Mouse (Mus musculus) midbrain, embryonic 14.5 days (tissue): ENCODE measurements around the gene Aff1. TPM values are rescaled to one million over a fixed set of nuclear protein-coding genes. Genes with fewer than 3 reads are reported as not detected.

ENCODE experiments used
- ATAC-seq: fragments of 200-750 bp; cut with Nextera tagmentation; 2 replicates; pipeline ENCODE4 v1.8.0; 2017; ENCODE audit warnings: moderate number of reproducible peaks, moderate library complexity; ENCODE audit not compliant: low FRiP score, low TSS enrichment
- DNase-seq: peaks from one replicate; pipeline ENCODE4 v3.0.0-alpha.2; 2015
- H3K27ac ChIP-seq: fragments of 300-500 bp; sonication (generic); replicated peaks from 2 replicates; pipeline ENCODE4 v1.5.1; 2014; ENCODE audit warnings: mild to moderate bottlenecking, low read depth, low read length, moderate library complexity
- H3K27me3 ChIP-seq: fragments of 300-500 bp; sonication (generic); 2 replicates; pipeline ENCODE4 v1.6.1; 2014; ENCODE audit warnings: low read length, control low read depth, mixed read lengths; ENCODE audit not compliant: control insufficient read depth, insufficient read depth
- H3K36me3 ChIP-seq: fragments of 300-500 bp; sonication (generic); 2 replicates; pipeline ENCODE4 v1.6.1; 2014; ENCODE audit warnings: low read length, control low read depth; ENCODE audit not compliant: control insufficient read depth, insufficient read depth
- H3K4me1 ChIP-seq: fragments of 300-500 bp; sonication (generic); 2 replicates; pipeline ENCODE4 v1.6.1; 2014; ENCODE audit warnings: mild to moderate bottlenecking, antibody characterized with exemption, low read length, control low read depth; ENCODE audit not compliant: control insufficient read depth, insufficient read depth
- H3K4me2 ChIP-seq: fragments of 300-500 bp; sonication (generic); 2 replicates; pipeline ENCODE4 v1.6.1; 2014; ENCODE audit warnings: mild to moderate bottlenecking, low read length, moderate library complexity
- H3K4me3 ChIP-seq: fragments of 300-500 bp; sonication (generic); replicated peaks from 2 replicates; pipeline ENCODE4 v1.5.1; 2014; ENCODE audit warnings: low read depth, low read length
- H3K9ac ChIP-seq: fragments of 300-500 bp; sonication (generic); replicated peaks from 2 replicates; pipeline ENCODE4 v1.6.1; 2014; ENCODE audit warnings: mild to moderate bottlenecking, low read length, moderate library complexity
- H3K9me3 ChIP-seq: fragments of 300-500 bp; sonication (generic); 2 replicates; pipeline ENCODE4 v1.6.1; 2016; ENCODE audit warnings: low read length, control low read depth, mixed read lengths; ENCODE audit not compliant: control insufficient read depth
- WGBS: fragments of 180-500 bp; shearing (Covaris S2); extraction: QIAGEN DNeasy Blood & Tissue Kit; methylation state at CpG from one replicate; pipeline ENCODE4 v1.1.7; 2014; 5-methylcytosine and 5-hydroxymethylcytosine counted together
- polyA plus RNA-seq: library from polyadenylated mRNA; unstranded; fragments of >200 nt; fragmentation: Nextera tagmentation; extraction: Ambion mirVana; gene quantifications from 2 replicates; pipeline ENCODE4 v1.2.1, GENCODE M21; 2014

The Aff1 gene
- polyA plus RNA-seq, 1 experiment from 2014 or later: 2.6 TPM

GRCm38 (mm10) chr5:103898310-103898709, 206.1 kb downstream of the Aff1 start:
- no peak overlapping the region for H3K4me3 ChIP-seq
- H3K4me1 ChIP-seq: no peaks in the 10 kb centered on the region
- H3K36me3 ChIP-seq: no peaks in the 10 kb centered on the region
- no peak overlapping the region for H3K4me2 ChIP-seq
- H3K9ac ChIP-seq: no peak overlapping the region
- H3K9me3 ChIP-seq: no peaks in the 10 kb centered on the region
- no peak for DNase-seq
- 10% methylated on average over 1 of the region's 1 CpGs for WGBS
- no peaks in the 10 kb centered on the region for H3K27me3 ChIP-seq
- ATAC-seq: no peak
- no peak overlapping the region for H3K27ac ChIP-seq

Other genes starting within 250 kb of the Aff1 start
- 0.27 and 0.29 TPM in 2 replicates for gene Slc10a6, start 63.0 kb upstream of the Aff1 start, polyA plus RNA-seq
- gene 1700016H13Rik, start 36.4 kb upstream of the Aff1 start, polyA plus RNA-seq: 0.29 TPM in 1 of 2 replicates, not detected in the other
- 35.3 and 47.3 TPM in 2 replicates for gene Klhl8, start 218.9 kb downstream of the Aff1 start, polyA plus RNA-seq